Mouse (Mus musculus) liver, postnatal 0 days (tissue): ENCODE measurements around the gene Fbxw4. TPM values are rescaled to one million over a fixed set of nuclear protein-coding genes. Genes with fewer than 3 reads are reported as not detected.
A peak's percentile ranks its signal among the peaks of the same experiment; 100 is the strongest.

ENCODE experiments used
- ATAC-seq: fragments of 200-750 bp; cut with Nextera tagmentation; 2 replicates; pipeline ENCODE4 v1.8.0; 2017; ENCODE audit warnings: mild to moderate bottlenecking, moderate library complexity
- DNase-seq: peaks from one replicate; pipeline ENCODE4 v3.0.0-alpha.2; 2016
- H3K27ac ChIP-seq: fragments of 300-500 bp; sonication (generic); 2 replicates; pipeline ENCODE4 v1.5.1; 2014; ENCODE audit warnings: antibody characterized with exemption, moderate library complexity, mild to moderate bottlenecking, low read depth
- H3K27me3 ChIP-seq: fragments of 300-500 bp; sonication (generic); 2 replicates; pipeline ENCODE4 v1.6.1; 2014; ENCODE audit warnings: low read length, control low read depth, mixed read lengths; ENCODE audit not compliant: insufficient read depth
- H3K36me3 ChIP-seq: fragments of 300-500 bp; sonication (generic); replicated peaks from 2 replicates; pipeline ENCODE4 v1.6.1; 2014; ENCODE audit warnings: mild to moderate bottlenecking, control low read depth, low read length, moderate library complexity, mixed read lengths; ENCODE audit not compliant: insufficient read depth
- H3K4me1 ChIP-seq: fragments of 300-500 bp; sonication (generic); 2 replicates; pipeline ENCODE4 v1.6.1; 2014; ENCODE audit warnings: antibody characterized with exemption, mild to moderate bottlenecking, control low read depth; ENCODE audit not compliant: insufficient read depth
- H3K4me2 ChIP-seq: fragments of 300-500 bp; sonication (generic); 2 replicates; pipeline ENCODE4 v1.6.1; 2014; ENCODE audit warnings: low read depth, mild to moderate bottlenecking, low read length, moderate library complexity, mixed read lengths
- H3K4me3 ChIP-seq: fragments of 300-500 bp; sonication (generic); 2 replicates; pipeline ENCODE4 v1.5.1; 2014; ENCODE audit warnings: low read depth, low read length
- H3K9ac ChIP-seq: fragments of 300-500 bp; sonication (generic); replicated peaks from 2 replicates; pipeline ENCODE4 v1.6.1; 2014; ENCODE audit warnings: mild to moderate bottlenecking, moderate library complexity
- H3K9me3 ChIP-seq: fragments of 300-500 bp; sonication (generic); 2 replicates; pipeline ENCODE4 v1.6.1; 2016; ENCODE audit warnings: mild to moderate bottlenecking, control low read depth, low read length, mixed read lengths
- CTCF ChIP-seq: sonication (generic); IDR thresholded peaks from 2 replicates; pipeline ENCODE4 v1.5.1; 2016; ENCODE audit warnings: antibody characterized with exemption, low read depth
- EP300 ChIP-seq: IDR thresholded peaks from 2 replicates; pipeline ENCODE4 v1.6.1; 2016; ENCODE audit warnings: antibody characterized with exemption, low read depth, mild to moderate bottlenecking
- WGBS: fragments of 180-500 bp; shearing (Covaris S2); extraction: QIAGEN DNeasy Blood & Tissue Kit; methylation state at CpG from one replicate; pipeline ENCODE4 v1.1.7; 2014; ENCODE audit not compliant: insufficient replicate concordance; 5-methylcytosine and 5-hydroxymethylcytosine counted together
- polyA plus RNA-seq: library from polyadenylated mRNA; unstranded; fragments of >200 nt; fragmentation: Nextera tagmentation; extraction: Ambion mirVana; gene quantifications from 2 replicates; pipeline ENCODE4 v1.2.1, GENCODE M21; 2015

Fbxw4 gene
- polyA plus RNA-seq, 1 experiment from 2014 or later: 2.2 TPM

DNA sequence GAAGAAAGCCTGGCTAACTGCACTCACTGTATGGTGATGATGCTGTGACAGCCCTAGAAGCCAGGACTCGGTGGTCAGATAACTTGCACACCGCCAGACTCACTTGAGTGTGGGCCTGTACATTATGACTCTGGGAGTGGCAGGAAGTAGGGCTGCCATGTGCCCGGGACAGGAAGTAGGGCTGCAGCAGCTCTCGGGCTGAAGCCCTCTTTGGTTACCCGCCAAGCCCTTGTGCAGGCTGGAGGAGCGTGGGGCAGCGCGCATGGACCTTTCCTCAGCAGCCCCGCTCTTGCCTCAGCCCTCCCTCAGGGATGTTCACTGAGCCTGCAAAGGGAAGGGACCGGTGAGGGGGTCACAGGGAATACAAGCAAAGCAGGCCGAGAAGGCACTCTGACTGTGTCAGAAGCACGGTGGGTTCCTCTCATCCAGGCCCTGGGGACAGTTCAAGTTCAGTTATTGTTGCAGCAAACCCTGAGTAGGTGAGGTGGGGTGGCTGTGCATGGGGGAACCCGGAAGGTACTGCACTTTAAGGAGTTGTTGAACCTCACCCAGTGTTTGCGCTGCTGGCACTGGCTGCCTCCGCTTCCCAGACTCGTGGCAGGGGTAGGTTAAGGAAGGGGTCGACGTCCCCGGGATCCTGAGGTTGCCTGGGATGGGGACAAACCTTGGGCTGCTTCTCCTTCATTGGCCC lies 85.0 kb downstream of the Fbxw4 start:
- no peak for DNase-seq
- whole genome bisulfite sequencing: 23% methylated on average over 19 of the region's 19 CpGs

DNA sequence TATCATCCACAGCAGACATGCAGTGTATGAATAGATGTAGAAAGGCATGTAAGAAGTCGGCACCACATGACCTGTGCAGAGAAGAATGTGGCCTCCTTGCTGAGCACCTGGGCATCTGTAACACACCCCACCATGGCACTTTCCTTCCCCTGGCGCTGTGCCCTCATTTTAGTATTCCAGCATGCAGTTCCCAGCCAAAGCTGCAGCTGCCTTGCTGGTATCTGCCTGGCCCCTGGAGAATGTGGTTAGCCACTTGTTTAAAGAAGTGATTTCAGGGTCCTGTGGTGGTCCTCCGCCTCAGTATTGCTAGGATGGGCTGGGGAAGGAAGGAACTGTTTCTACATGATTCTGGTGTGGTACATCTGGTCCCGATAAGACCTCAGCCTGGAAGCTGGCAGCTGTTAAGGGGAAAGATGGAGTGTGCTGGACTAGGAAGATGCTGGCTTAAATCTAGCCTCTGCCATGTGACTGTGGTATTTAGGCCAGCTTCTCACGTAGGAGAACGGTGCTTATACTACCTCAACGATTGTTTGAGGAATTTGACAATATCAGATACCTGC lies 85.7 kb downstream of the Fbxw4 start:
- TF ChIP-seq EP300 (no peak), CTCF (no peak)
- Histone ChIP-seq H3K27me3 (no peaks in the 10 kb centered on the region), H3K36me3 (peaks cover 20% of the 10 kb centered on the region), H3K27ac (no peak overlapping the region), H3K9me3 (no peaks in the 10 kb centered on the region), H3K4me3 (no peak overlapping the region), H3K4me2 (no peak overlapping the region), H3K4me1 (peaks cover 27% of the 10 kb centered on the region), H3K9ac (no peak overlapping the region)
- WGBS: 49% methylated on average over 7 of the region's 7 CpGs
- DNase-seq (no peak), ATAC-seq (no peak)

More for the DNA sequence above, 85.0 kb downstream of the Fbxw4 start:
- peaks cover 27% of the 10 kb centered on the region for H3K4me1 ChIP-seq
- no peak overlapping the region; the same call in 1 of the 2 replicates for H3K9ac ChIP-seq
- peak overlapping the region; percentile 55 for H3K27ac ChIP-seq
- H3K4me3 ChIP-seq: no peak overlapping the region
- H3K36me3 ChIP-seq: peaks cover 20% of the 10 kb centered on the region
- H3K4me2 ChIP-seq: peak overlapping the region; percentile 30
- H3K9me3 ChIP-seq: no peaks in the 10 kb centered on the region
- ATAC-seq: 0 out of 2 replicates have a peak, but pooled peaks have one; percentile 14
- no peaks in the 10 kb centered on the region for H3K27me3 ChIP-seq
- TF ChIP-seq CTCF (no peak), EP300 (no peak)

DNA sequence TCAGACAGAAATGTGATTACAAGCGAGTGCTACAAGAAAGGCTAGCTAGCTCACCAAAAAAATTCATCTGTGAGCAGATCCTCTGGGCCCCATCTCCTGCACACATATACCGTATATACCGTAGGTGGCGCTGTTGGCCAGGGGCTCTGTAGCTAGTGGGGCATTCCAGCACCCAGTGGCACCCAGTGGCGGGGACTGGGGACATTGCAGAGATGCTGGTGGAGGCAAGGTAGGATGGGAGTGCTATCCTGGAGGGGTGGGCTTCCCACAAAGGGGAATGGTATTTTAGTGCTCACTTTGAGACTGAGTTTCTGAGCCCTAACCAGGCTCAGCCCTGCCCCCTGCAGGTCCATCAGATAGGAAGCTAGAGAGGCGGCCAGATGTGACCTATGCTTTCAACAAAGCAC lies 86.2 kb downstream of the Fbxw4 start:
- no peak overlapping the region for H3K4me3 ChIP-seq
- H3K36me3 ChIP-seq: peaks cover 17% of the 10 kb centered on the region
- 35% methylated on average over 6 of the region's 6 CpGs for WGBS
- peaks cover 27% of the 10 kb centered on the region for H3K4me1 ChIP-seq
- no peak overlapping the region for H3K4me2 ChIP-seq
- H3K27me3 ChIP-seq: no peaks in the 10 kb centered on the region
- ATAC-seq (peak; percentile 75), DNase-seq (peak; percentile 82)
- H3K9me3 ChIP-seq: no peaks in the 10 kb centered on the region
- TF ChIP-seq CTCF (peak; percentile 95), EP300 (no peak)
- no peak overlapping the region for H3K9ac ChIP-seq
- H3K27ac ChIP-seq: no peak overlapping the region

DNA sequence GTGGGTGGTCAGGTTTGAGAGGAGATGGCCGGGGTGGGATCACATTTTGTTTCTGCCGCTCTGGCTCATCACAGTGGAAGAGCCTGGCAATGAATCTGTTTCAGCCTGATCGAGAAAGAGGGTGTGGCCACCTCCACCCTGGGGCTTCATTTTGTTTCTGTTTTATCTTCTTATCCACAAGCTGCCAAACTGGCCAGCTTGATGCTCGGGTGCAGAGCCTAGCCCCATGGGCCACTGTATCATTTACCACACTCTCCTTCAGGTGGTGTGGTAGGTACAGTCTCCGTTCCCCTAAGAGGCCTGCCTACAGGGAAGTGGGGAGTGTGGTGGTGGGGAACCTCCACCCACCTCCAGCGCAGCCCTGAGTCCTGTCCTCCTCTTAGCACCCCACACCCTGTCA lies 87.1 kb downstream of the Fbxw4 start:
- ATAC-seq: peak; percentile 51
- Histone ChIP-seq H3K9ac (no peak overlapping the region), H3K27ac (no peak overlapping the region), H3K27me3 (no peaks in the 10 kb centered on the region), H3K36me3 (peaks cover 9% of the 10 kb centered on the region; the same call in 1 of the 2 replicates), H3K9me3 (no peaks in the 10 kb centered on the region), H3K4me2 (no peak overlapping the region), H3K4me3 (no peak overlapping the region), H3K4me1 (peaks cover 27% of the 10 kb centered on the region)
- 63% methylated on average over 6 of the region's 6 CpGs for WGBS
- DNase-seq: no peak
- TF ChIP-seq EP300 (no peak), CTCF (no peak)

DNA sequence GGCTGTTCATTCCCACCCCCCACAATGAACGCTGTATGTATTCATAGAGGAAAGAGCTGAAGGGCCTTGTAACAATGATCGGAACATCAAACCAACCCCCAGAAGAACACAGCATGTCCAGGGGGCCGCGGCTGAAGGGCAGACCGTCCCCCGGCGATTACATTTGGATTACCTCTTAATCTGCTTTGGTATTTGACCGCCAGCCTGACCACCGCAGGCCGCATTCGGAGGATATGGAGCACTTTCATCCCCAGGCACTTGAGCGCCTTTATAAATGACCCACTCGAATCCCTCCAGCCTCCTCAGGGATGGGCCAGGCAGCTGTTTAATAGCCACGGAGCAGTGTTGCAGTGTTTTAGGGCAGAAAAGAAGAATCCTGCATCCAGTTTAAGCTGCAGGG lies 92.7 kb downstream of the Fbxw4 start:
- Histone ChIP-seq H3K27ac (no peak overlapping the region), H3K9ac (no peak overlapping the region), H3K9me3 (no peaks in the 10 kb centered on the region), H3K27me3 (no peaks in the 10 kb centered on the region), H3K4me3 (no peak overlapping the region), H3K4me1 (no peaks in the 10 kb centered on the region; the same call in 1 of the 2 replicates), H3K36me3 (0 out of 2 replicates have a peak, but pooled peaks cover 5% of the 10 kb centered on the region), H3K4me2 (no peak overlapping the region)
- ATAC-seq: no peak
- no peak for DNase-seq
- WGBS: 83% methylated on average over 14 of the region's 14 CpGs
- no peak for TF ChIP-seq CTCF

DNA sequence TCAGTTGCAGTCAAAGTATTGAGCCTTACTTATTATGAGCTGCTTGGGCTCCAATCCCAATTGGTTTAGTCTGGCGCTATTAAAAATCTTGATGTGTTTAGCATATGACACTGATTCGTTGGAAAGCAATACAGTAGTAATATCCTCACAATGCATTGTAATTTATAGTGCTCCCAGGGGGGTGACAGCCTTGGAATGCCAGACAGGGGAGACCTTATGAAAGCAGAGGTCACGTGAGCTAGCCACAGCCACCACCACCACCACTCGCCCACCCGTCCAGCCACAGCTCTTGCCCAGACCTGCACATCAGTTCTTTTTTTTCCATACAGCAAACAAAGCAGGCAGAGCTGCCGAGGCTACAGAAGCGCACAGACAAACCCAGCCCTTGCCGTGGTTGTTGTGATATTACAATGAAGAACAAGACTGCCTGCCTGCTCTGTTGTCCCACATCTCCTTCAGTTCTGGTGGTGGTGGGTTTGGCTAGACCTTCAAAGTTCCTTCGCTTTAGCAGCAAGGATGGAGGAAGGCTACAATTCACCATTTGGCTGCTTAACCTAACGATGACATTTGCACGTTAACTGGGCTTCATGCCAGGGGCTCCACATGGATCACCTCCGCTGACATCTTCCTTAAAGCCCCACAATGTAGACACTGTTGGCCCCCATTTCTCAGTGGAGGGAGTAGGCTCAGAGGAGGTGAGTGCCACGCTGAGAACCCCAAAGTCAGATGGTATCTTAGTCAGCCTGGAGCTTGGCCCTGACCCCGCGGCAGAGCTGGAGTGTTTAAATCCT lies 94.0 kb downstream of the Fbxw4 start:
- TF ChIP-seq EP300 (no peak), CTCF (no peak)
- no peak overlapping the region for H3K4me3 ChIP-seq
- H3K36me3 ChIP-seq: 0 out of 2 replicates have a peak, but pooled peaks cover 3% of the 10 kb centered on the region
- H3K4me1 ChIP-seq: no peaks in the 10 kb centered on the region; the same call in 1 of the 2 replicates
- 73% methylated on average over 15 of the region's 15 CpGs for WGBS
- no peak overlapping the region for H3K9ac ChIP-seq
- H3K27ac ChIP-seq: no peak overlapping the region
- H3K9me3 ChIP-seq: no peaks in the 10 kb centered on the region
- DNase-seq (no peak), ATAC-seq (no peak)
- no peak overlapping the region for H3K4me2 ChIP-seq
- H3K27me3 ChIP-seq: no peaks in the 10 kb centered on the region
